In the genomic region with DNA sequence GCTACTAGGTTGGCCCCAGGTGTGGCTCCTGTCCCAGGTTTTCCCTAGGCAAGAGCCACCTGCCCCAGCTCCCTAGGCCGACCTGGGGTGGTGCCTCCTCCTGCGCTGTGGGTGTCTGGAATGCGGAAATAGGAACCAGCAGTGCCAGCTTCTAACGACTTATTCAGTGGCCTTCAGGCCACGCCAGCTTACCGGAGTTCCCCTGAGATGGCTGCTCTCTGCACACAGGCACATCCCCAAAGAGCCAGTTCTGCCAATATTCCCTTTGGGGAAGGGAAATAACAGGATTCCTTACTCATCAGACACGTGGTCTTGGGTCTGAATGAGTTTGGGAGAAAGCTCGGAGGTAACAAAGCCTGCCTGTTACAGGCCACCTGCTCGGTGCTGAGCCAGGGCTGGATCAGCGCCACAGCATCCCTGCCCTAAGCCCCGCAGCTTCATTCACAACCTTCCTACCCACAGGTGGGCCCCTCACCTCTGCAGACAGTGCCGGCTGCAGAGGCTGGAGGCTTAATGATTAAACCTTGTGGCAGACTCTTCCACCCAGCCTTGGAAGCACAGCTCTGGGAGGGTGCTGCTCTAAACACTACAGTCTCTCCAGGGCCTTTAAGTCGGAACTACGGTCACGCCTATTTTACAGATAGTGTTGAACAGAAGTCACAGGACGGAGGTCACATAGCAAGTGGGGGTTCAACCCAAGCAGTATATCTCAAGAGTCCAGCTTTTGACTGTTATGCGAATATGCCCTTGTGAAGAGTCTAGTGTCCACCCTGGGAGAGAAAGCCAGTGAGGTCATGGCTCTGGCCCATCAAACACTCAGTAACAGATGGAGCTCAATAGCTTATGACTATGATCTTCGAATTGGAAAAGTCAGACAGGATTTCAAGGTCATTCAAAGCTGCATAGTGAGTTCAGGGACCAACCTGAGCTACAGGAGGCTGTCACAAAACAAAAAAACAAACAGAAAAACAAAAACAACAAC, we compare ENCODE assay signal across 9 mouse cellular contexts. TPM values are rescaled to one million over a fixed set of nuclear protein-coding genes. Genes with fewer than 3 reads are reported as not detected.
A peak's percentile ranks its signal among the peaks of the same experiment; 100 is the strongest.
DNase-seq lines count a peak whose midpoint lies in the region; ATAC-seq and TF ChIP-seq lines count a peak whose summit lies in the region.
"Had no signal": no experiment of that assay in that cellular context is flagged by ENCODE, and none has a peak within 500 bp of the region (broad histone marks: within the 10 kb centered on the region; RNA-seq: fewer than 3 reads in every experiment).

No protein-coding gene starts in this region.

- H3K4me2 ChIP-seq in forebrain, embryonic 11.5 days (ENCODE audit: low read depth, low read length, severe bottlenecking) = no peak overlapping the region

- WGBS in forebrain, embryonic 11.5 days = 29% methylated on average over 18 of the region's 18 CpGs

- H3K27me3 ChIP-seq in forebrain, embryonic 11.5 days (ENCODE audit: control insufficient read depth, insufficient read depth, low read length) = no peaks in the 10 kb centered on the region

- H3K27ac ChIP-seq in layer of hippocampus, adult 2 months = peak overlapping the region; percentile 62; the same call in 1 of the 2 replicates
- H3K27ac ChIP-seq in forebrain, embryonic 11.5 days (ENCODE audit: low read depth, low read length) = peak overlapping the region; percentile 12; the same call in 1 of the 2 replicates

- H3K4me3 ChIP-seq in layer of hippocampus, adult 2 months = no peak overlapping the region
- no peak overlapping the region for H3K4me3 ChIP-seq in forebrain, embryonic 11.5 days (ENCODE audit: low read depth, low read length)

- peaks cover 6% of the 10 kb centered on the region for H3K4me1 ChIP-seq in forebrain, embryonic 11.5 days (replicated peaks; ENCODE audit: control insufficient read depth, insufficient read depth, low read length)

- ATAC-seq in forebrain, embryonic 11.5 days (replicated peaks; ENCODE audit: low FRiP score) = no peak; the same call in 1 of the 2 replicates

- peak overlapping the region; percentile 3 for H3K9ac ChIP-seq in forebrain, embryonic 11.5 days (ENCODE audit: low read length)

- H3K36me3 ChIP-seq in forebrain, embryonic 11.5 days (ENCODE audit: control insufficient read depth, insufficient read depth, low read length) = no peaks in the 10 kb centered on the region

- H3K9me3 ChIP-seq in forebrain, embryonic 11.5 days (ENCODE audit: control insufficient read depth, low read length) = no peaks in the 10 kb centered on the region
- H3K9me3 ChIP-seq: megakaryocyte, embryonic 14.5 days had no signal

- no peak for DNase-seq in layer of hippocampus, adult 2 months (ENCODE audit: low spot score in 2 of 2)
- DNase-seq in layer of hippocampus, adult 9-11 months = no peak
- DNase-seq in forebrain, embryonic 11.5 days (ENCODE audit: low spot score) = no peak
- DNase-seq in kidney, postnatal 10 days = peak; percentile 73
- peak; percentile 84 for DNase-seq in lung, postnatal 36 days
- no peak for DNase-seq in right cerebral cortex, postnatal 36 days (ENCODE audit: low spot score in 2 of 2)
- no peak for DNase-seq in layer of hippocampus, adult 18-20 months (ENCODE audit: low spot score in 2 of 2)
- DNase-seq in left cerebral cortex, postnatal 4 days = no peak

- TF ChIP-seq CTCF in layer of hippocampus, adult 2 months (conservative IDR thresholded peaks at IDR 0.05) = no peak

- intact Hi-C loops in left cerebral cortex, postnatal 4 days (cut with DNase I) = no loop called here

RNA-seq across cellular contexts. Expression of gene Sipa1l3, which starts 12.8 kb away (rescaled TPM):
- 100 to 1,000 TPM; 240 to 260 TPM for total RNA-seq in layer of hippocampus, adult 2 months (2021)
- polyA plus RNA-seq in forebrain, embryonic 11.5 days (2014; fragmentation: Nextera tagmentation; extraction: Ambion mirVana) = 12.2 and 15.9 TPM in 2 replicates
- total RNA-seq in layer of hippocampus, adult 18-20 months (2021) = 100 to 1,000 TPM; 219 to 232 TPM
- total RNA-seq in left cerebral cortex, postnatal 4 days (2021) = 10 to 100 TPM; 58.2 to 58.4 TPM

Comparison
In these comparisons a context has a peak if more than half of its experiments do, and no peak if none do; other contexts are left out.
1. DNase-seq: peak in kidney, postnatal 10 days (single experiment) and lung, postnatal 36 days (single experiment); none in layer of hippocampus, adult 2 months (0 of 2), layer of hippocampus, adult 9-11 months (single experiment), forebrain, embryonic 11.5 days (single experiment), right cerebral cortex, postnatal 36 days (0 of 2), layer of hippocampus, adult 18-20 months (0 of 2) and left cerebral cortex, postnatal 4 days (single experiment).